Mouse (Mus musculus): Measurements from ENCODE around the gene Gm3285.

Gene Gm3285

DNA sequence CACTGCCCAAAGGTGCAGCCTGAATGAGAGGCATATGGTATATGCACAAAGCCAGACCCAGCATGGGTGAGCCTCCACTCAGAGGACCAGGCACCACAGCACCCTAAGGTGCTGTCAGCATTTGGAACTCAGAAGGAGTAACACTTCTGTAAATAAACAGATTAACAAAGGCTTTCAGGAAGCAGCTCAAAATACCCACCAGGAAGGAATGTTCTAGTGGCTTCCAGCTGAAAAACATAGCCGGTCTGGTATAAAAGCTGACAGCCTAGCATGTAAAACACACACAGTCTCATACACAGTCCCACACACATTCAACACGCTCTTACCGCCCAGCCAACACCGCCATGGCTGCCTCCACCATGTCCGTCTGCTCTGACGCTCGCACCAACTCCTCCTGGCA, at the start of gene Gm3285:
Gm3285 (plus strand) TSS at position 301 of the 400 bp plus-strand sequence.
- DNase-seq (ENCODE audit: low spot score in 2 of 2), result no peak

DNA sequence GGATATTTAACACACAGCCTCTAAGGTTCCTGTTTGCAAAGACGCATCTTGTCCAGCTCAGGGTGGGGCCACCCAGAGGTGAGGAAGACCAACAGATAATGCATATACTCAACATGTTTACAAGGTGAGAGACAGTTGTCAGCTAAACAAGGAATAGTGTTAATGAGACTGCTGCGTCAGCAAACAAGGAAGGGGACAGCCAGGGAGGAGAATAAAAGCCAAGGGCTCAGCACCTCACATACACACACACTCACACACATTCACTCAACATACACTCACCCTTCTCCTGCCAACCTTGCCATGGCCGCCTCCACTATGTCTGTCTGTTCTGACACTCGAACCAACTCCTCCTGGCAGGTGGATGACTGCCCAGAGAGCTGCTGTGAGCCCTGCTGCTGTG, 47.4 kb upstream of the Gm3285 start, which contains the start of gene Gm2696:
Gm2696 (plus strand) TSS at position 301 of the 400 bp plus-strand sequence.
- DNase-seq (ENCODE audit: low spot score in 2 of 2), result no peak

GRCm38 (mm10) chr10:77815514-77815913, 46.3 kb upstream of the Gm3285 start:
- DNase-seq (ENCODE audit: low spot score in 2 of 2), result no peak

DNA sequence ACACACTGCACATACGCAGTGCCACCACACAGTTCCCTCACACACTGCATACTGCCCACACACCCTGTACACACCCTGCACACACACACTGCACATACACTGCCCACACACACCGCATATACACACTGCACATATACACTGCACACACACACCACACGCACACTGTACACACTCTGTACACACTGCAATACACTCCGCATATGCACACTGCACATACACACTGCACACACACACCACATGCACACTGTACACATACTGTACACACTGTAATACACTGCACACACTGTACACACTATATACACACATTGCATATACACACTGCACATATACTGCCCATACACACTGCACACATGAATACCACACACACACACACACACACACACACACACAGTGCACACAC, 43.3 kb upstream of the Gm3285 start:
- DNase-seq (ENCODE audit: low spot score in 2 of 2), result no peak

DNA sequence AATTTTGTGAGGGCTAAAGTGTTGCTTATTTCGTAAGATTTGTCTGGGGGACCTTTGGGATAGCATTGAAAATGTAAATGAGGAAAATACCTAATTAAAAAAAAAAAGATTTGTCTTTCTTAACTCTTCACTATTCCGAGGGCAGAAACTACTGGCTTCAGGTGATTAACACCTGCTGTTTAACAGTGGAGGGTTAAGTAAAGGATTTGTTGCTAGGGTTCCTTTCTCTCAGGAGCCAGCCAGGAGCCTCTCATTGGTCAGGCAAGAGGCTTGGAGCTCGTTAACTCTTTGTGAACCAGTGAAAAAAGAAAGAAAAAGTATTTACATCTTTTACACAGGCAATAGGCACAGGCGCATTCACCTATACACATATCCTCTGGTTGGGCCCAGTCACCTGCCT, 42.6 kb upstream of the Gm3285 start:
- no peak for DNase-seq (ENCODE audit: low spot score in 2 of 2)

- DNase-seq (ENCODE audit: low spot score in 2 of 2), result no peak
Measured at GRCm38 (mm10) chr10:77826951-77827350, 34.8 kb upstream of the Gm3285 start, which contains the start of gene Krtap10-4. Krtap10-4 (minus strand) TSS chr10:77827095.

- no peak for DNase-seq (ENCODE audit: low spot score in 2 of 2)
Measured at GRCm38 (mm10) chr10:77835647-77836046, 26.1 kb upstream of the Gm3285 start, which contains the start of gene Krtap10-10. Krtap10-10 (plus strand) TSS chr10:77835947.

DNA sequence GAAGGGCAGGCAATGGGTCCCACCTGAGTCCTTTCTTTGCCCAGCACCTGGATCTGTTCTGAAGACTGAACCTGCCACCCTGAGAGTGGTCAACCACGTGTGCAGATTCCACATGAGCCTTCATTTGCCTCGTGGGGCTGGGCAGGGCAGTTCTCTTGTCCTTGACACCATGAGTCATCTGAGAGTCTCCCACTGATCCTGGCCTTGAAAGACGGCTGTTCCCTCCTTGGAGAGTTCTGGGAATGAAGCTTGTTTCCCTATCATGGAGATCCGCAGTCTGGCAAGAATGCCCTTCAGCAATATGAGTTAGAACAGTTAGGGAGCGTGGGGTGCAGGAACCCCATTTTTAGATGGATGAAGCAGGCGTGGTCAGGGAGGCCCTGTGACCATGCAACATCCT, 22.8 kb upstream of the Gm3285 start:
- DNase-seq (ENCODE audit: low spot score in 2 of 2), result no peak

DNA sequence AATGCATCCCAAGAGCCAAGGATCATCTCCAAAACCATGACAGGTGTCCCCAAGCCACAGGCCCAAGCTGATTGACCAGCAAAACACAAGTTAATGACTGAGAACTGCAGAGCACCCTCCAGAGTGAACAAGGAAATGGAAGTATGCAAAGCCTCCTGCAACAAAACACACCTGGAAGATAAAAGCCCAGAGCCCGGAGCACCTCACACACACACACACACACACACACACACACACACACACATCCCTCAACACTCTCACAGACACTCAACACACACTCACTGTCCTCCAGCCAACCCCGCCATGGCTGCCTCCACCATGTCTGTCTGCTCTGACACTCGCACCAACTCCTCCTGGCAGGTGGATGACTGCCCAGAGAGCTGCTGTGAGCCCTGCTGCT, 15.3 kb upstream of the Gm3285 start, which contains the start of gene Gm36176:
Gm36176 (plus strand) TSS at position 301 of the 400 bp plus-strand sequence.
- DNase-seq (ENCODE audit: low spot score in 2 of 2), result no peak

DNA sequence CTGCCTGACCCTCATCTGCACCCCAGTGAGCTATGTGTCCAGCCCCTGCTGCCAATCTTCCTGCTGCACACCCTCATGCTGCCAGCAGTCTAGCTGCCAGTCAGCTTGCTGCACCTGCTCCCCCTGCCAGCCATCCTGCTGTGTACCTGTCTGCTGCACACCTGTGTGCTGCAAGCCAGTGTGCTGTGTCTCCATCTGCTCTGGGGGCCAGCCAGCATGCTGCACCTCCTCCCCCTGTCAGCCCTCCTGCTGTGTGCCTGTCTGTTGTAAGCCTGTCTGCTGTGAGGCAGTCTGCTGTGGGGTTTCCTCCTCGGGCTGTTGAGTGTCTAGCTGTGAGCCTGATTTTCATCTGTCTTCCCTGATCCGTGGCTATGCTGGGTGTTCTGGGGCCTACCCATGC, 14.8 kb upstream of the Gm3285 start:
- no peak for DNase-seq (ENCODE audit: low spot score in 2 of 2)

GRCm38 (mm10) chr10:77847538-77847937, 14.2 kb upstream of the Gm3285 start:
- DNase-seq (ENCODE audit: low spot score in 2 of 2), result no peak

GRCm38 (mm10) chr10:77852559-77852958, 9.2 kb upstream of the Gm3285 start, which contains the start of gene Gm10318:
Gm10318 (plus strand) TSS chr10:77852859.
- no peak for DNase-seq (ENCODE audit: low spot score in 2 of 2)

DNA sequence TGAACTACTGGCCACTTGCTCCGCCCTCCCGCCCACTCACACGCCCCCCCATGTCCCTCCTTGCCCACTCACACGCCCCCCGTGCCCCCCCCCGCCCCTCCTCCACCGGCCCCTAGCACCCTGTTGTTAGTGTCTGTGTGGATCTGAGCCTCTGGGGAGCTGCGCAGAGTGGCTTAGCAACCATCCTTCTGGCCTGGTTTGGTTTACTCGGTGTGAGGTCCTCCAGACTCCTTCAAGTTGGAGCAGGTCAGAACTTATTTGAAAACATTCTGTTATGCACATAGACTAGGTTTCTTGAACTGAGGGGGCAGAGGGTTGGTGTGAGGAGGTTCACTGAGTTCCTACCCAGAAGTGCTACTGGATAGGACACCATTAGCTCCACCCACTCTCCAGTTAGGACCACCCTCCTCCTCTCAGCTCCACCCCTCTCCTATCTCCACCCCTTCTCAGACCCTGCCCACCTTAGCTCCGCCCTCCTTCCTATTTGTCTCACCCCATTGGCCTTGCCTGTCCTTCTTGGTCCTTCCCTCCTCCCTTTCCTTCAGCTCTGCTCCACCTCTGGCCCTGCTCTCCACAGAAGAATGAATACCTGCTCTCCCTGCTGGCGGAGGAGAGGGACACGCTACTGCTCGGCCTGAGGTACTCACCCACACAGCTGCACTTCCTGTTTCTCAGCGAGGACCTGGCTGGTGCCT, 2.4 kb downstream of the Gm3285 start:
- DNase-seq (ENCODE audit: low spot score in 2 of 2), result peak; percentile 79 to 84

DNA sequence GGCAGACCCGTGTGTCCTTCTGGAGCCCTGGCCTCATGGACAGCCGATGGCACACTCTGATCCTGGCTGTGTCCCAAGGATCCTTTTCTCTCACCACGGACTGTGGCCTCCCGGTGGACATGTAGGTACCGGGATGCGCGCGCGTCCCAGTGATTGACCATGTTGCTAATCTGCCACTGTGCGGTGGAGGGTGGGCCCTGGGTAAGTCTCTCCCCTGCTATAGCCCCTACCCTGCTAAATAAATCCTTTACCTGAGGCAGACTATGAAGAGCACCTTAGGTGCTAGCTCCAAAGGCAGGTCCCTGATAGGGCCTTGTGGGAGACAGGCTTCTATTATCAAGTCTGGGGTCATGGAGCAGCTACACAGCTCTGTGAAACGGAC, 3.0 kb downstream of the Gm3285 start:
- DNase-seq (ENCODE audit: low spot score in 2 of 2), result no peak

DNA sequence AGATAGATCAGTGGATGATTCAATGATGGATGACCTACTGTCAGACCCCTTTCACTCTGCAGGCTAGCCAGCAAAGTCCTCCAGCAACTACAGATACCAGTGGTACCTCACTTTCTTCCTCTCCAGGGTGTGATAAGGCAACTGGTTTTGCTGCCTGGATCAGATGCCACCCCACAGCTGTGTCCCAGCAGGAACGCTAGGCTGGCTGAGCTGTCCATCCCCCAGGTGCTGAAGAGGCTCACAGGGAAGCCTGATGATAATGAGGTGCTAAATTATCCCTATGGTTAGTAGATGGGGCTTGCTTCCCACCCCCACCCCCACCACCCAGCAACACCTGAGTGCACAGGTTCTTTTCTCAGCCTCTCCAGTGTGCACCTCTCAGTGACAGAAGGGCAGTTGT, 5.8 kb downstream of the Gm3285 start:
- no peak for DNase-seq (ENCODE audit: low spot score in 2 of 2)

DNA sequence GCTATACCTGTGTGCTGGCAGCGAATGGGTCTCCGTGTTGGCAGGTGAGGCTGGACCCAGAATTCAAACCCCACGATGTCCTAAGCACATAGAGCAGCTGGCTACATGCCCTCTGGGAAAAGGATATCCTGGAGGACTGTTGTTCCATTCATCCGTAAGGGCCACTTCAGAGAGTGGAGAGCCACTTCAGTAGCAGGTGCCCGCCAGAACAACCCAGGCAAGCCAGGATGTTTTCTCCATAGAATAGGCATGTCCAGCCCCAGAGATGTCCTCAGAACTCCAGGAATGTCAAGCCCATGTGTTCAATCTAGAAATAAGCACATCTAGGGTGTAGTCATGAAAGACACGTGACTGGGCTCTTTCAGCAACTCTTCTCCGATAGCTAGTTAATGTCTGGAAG, 7.9 kb downstream of the Gm3285 start:
- no peak for DNase-seq (ENCODE audit: low spot score in 2 of 2)

GRCm38 (mm10) chr10:77878985-77879384, 17.2 kb downstream of the Gm3285 start:
- DNase-seq (ENCODE audit: low spot score in 2 of 2), result peak; percentile 24 to 31

GRCm38 (mm10) chr10:77880305-77880704, 18.5 kb downstream of the Gm3285 start:
- DNase-seq (ENCODE audit: low spot score in 2 of 2), result no peak

- DNase-seq (ENCODE audit: low spot score in 2 of 2), result no peak
Measured at GRCm38 (mm10) chr10:77882553-77882952, 20.8 kb downstream of the Gm3285 start.

DNA sequence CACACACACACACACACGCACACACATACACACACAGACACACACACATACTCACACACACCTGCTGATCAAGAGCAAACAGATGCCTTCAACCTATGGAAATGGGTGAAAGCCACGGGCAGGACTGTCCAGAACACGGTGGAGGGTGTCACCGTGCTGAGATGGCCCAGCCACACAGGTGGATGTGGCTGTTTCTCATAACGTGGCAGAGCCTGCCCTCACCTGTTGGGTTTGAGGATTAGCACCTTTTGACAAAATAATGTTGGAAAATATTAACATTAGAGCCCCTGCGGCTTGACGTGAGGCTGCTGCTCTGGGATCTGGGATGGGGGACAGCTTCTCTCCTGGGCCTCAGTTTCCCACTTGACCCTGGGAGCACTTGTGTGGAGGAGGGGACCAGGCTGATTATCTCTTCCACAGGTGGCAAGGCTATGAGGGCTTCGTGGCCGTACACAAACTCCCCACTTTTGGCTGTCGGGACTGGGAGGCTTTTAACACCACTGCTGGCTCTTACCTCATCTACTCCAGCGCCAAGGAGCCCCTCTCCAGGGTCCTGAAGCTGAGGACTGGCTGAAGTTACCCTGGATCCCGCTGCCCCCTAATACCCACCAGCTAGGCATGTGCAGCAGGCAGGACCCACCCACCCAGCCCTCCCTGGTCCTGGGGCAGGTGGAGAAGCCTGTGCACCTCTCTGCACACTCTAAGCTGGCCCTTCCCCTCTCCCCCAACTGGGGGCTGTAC, 24.4 kb downstream of the Gm3285 start:
- DNase-seq (ENCODE audit: low spot score in 2 of 2), result no peak

DNA sequence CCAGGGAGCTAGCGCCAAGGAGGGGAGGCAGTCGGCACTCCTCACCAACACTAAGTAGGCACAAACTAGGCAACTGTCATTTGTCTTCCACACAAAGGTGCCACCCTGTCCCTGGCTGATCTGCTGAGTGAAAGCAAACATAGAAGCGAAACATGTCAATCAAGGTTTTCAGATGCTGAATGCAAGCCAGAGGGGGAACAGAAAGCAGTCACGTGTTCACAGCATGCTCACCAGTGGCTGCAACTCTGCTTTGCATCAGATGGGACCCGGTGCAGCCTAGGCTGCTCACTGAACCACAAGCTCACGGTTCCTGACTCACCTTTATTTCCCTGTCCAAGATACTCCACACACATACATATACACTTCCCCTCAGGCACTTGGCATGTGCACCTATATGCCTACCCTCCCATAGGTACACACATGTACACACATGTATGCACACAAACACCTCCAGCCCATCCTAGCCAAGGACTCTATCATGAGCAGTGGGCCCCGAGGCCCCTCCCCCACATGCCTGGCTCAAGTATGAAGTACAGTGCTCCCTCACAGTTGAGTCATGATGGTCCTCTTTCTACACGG, 29.3 kb downstream of the Gm3285 start:
- no peak for DNase-seq (ENCODE audit: low spot score in 2 of 2)

GRCm38 (mm10) chr10:77895562-77895961, 33.8 kb downstream of the Gm3285 start:
- no peak for DNase-seq (ENCODE audit: low spot score in 2 of 2)

DNA sequence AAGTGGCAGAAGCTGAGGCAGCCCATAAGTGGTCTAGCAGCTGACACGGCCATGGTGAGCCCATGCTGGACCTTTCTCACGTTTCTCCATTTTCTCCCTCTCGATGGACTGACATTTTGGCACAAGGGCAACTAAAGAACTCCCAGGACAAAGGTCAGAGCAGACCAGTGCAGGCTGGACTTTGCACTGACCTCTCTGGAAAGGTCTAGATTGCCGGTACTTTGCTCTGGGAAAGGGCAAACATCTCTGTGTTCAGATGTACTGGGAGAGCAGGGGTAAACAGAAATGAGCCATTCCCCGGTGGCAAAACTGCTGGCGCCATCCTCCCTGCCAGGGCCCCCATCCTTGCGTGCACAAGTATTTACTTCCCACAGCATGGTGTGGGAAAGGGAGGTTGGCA, 38.4 kb downstream of the Gm3285 start:
- no peak for DNase-seq (ENCODE audit: low spot score in 2 of 2)
